Mouse (Mus musculus): ENCODE results near the gene Rab11fip4.

The Rab11fip4 gene

GRCm38 (mm10) chr11:79715316-79715715 is 124.3 kb downstream of the Rab11fip4 start:
- no peak for DNase-seq

- no peak for DNase-seq
These were observed 124.9 kb downstream of the Rab11fip4 start for GRCm38 (mm10) chr11:79715733-79716452.

- no peak for DNase-seq
These were observed 125.4 kb downstream of the Rab11fip4 start for GRCm38 (mm10) chr11:79716453-79716749.

DNA sequence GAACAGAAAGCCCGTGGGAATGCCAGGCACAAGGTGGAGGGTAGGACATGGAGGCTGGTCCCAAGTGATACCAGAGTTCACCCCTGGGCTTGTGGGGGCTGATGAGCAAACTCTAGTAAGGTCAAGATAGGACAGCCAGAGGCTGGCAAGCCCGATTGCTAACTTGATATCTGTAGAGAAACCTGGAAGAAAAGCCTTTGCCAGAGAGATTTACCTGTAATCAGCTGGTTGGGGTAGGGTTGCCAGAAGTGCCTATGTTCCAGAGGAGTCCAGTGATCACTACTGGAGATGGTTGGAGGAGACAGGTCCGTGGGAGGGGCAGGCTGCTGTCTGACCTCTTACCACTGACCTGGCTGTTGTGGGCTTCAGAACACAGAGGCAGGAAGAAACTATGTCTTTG is 126.3 kb downstream of the Rab11fip4 start:
- no peak for DNase-seq

DNA sequence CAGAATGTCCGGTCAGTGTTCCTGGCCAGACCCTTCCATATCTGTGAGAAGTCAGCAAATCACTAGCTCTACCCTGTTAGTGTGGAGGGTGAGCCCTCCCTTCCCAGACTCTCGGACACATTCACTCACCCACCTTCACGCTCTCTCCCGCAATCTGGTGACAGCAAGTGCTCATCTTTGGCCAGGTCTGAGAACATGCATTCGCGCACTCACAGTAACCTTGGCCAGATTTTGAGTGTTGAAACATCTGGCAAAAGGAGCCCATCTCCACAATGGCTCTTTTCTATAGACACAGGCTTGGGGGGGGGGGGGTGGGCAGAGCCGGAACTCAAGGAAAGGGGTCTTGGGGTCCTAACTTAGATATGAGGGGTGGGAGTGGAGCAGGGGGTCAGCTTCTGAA is 126.8 kb downstream of the Rab11fip4 start:
- DNase-seq, result no peak

DNA sequence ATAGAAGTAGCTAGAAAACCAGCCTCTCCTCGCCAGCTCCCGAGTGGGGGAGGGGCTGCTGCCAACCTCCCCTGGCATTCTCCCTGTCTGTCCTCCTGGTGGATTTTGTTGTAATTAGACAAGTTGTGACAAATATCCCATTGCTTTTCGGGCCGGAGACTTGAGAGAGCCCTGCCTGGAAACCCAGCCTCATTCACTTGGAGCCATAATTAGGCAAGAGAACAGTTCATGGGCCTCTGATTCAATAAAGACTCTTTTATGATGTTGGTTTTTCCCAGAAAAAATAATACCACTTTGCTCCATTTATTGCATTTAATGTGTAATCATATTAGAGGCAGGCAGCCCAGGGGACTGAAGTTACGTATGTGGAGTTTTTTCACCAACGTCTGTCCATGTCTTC is 127.2 kb downstream of the Rab11fip4 start:
- DNase-seq, result no peak

DNA sequence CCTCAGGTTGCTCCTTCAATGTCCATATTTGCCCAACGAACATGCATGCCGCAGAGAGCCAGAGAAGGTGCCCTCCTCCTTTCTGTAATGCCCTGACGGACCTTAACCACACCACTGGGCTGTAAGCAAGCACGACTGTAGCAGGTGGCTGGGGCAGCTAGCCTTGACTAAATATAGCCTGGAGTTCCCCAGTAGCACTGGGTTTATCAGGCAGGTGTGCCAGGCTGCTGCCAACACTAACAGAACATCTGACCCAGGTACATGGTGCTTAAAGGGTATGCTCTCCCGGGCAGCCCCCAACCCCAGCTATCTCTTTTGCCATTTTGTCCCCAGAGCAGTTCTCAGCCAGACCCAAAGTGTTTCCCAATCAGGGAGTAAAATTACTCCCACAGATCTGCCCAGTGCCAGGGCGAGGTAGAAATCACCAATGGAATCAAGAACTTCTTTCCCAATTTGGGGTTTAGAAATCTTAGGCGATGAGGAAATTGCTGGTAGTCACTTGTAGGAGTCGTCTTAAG is 127.9 kb downstream of the Rab11fip4 start:
- no peak for DNase-seq

DNA sequence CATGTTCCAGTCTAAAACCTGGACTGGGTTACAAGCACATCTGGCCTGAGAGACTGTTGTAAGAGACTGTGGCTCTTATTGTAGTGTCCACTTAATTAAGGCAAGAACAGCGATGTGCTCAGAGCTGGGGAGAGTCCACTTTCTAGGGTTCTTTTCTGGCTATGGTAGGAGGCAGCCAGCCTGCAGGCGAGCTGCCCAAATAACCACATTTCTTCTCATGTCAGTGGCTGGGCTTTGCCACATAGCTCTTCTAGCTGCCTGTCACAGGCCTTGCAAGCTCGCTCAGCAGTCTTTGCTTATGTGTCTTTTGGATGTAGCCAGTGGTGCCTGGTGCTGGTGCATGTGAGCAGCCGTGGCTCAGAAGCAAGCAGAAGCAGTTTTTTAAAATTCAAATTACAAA is 129.7 kb downstream of the Rab11fip4 start:
- no peak for DNase-seq

DNA sequence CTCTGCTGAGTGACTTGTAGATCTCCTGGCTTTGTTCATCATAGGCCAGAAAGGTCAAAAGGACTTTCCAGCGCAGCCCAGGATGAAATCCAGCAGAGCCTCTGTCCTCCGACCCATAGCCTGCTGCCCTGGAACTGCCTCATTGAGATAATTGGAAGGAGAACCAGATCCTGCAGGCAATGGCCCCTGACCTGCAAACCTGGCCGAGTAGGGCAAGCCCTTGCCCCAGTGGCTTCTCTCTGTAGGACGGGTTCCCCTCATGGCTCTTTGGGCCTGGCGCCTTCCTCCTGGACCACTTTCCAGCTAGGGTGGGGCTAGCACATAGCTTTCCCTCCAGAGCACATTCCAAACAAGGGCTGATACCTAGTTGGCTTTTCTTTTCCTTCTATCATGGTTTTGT is 131.8 kb downstream of the Rab11fip4 start:
- no peak for DNase-seq

- no peak for DNase-seq
These were observed 134.0 kb downstream of the Rab11fip4 start for GRCm38 (mm10) chr11:79725005-79725404.

DNA sequence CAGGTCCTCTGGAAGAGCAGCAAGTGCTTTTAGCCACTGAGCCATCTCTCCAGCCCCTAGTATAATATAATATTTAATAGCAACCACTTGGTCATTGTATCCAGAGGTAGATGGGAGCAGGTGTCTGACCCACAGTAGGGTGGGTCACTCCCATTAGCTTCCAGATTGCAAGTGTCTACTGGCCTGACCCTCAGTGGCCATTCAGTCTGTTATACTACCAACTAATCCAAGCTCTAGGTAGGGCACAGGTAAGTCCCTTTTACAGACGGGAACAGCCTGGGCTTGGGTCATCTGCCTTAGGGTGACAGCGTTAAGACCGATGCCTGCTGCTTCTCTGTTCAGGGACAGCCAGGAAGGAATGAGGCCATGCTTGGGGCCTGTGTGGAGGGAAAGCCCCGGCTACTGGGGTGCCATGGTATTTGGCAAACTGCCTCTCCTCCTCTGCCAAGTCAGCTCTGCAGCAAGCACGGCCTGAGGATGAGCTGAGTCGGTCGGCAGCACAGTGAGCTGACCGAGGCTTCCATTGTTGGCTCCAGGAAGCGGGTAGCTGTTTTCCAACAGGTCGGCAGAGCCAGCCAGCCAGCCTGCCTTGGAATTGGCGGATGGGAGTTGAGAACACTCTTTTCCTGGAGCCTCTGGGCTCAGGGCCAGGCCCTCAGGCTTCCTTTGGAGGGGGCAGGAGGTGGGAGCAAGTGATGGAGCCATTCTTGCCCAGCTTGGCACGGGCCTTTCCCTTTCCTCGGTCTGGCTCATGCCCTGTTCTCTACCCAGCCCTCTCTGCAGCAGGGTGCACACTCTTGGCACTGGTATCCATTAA is 138.4 kb downstream of the Rab11fip4 start:
- DNase-seq, result peak; percentile 46

GRCm38 (mm10) chr11:79730462-79730861 is 139.4 kb downstream of the Rab11fip4 start:
- DNase-seq, result no peak

DNA sequence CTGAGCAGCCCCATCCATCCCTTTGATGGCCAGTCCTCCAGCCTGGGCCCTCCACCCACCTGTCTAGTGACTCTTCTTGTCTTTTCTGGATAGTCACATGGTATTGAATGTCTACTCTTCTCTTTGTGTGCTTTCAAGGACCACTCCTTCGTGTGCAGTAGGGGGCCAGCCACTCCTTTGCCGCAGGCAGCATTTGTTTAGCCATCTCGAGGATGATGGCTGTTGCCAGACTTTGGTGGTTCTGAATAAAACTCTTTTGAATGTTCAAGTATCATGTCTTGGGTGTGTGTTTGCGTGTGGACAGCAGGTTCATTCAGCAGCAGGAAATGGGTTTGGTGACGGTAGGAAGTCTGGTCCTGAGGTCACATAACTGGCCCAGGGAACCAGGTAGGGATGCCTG is 140.5 kb downstream of the Rab11fip4 start:
- DNase-seq, result no peak

DNA sequence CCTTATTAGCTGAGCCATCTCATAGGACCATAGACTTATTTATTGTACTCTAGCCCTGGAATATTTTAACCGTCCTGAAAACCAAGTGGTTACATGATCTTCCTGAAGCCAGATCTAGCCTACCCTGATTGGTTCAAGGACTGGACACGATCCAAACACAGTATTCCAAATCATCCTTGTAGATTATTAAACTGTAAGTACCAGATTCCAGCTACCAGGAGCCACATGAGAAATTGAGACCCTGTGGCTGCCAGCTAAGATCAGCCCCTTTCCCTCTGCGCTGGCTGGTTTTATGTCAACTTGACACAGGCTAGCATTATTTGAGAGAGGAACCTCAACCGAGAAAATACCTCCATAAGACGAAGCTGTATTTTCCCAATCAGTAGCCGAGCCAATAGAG is 142.0 kb downstream of the Rab11fip4 start:
- DNase-seq, result no peak

GRCm38 (mm10) chr11:79736232-79737006 is 145.4 kb downstream of the Rab11fip4 start:
- DNase-seq, result no peak

- no peak for DNase-seq
These were observed 146.2 kb downstream of the Rab11fip4 start for GRCm38 (mm10) chr11:79737126-79737697.

DNA sequence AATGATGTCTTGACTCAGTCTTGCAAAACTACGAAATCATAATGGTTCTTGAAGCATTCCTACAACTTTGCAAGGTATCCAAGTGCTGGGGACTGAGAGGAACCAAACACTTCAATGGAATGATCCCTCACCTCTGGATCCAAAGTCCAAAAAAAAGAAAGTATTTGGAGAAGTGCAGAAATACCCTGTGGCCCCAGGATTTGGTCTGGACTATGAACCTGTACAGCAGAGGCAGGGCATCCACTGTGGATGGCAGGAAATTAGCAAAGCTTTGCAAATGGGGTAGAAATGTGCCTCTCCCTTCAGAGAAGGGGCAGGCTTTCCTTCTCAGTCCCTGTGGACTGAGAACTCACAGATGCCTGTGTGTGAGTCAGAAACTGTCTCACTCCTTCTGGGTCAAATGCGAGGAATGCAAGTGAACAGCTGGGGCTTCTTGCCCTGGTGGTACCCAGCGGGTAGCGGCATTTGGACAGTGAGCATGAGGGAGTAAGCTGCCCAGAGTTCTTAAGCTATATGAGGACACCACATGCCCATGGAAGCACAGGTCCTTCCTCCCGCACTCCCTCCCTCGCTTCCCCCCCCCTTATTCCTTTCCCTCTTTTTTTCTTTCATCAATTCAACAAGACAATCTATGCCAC is 147.0 kb downstream of the Rab11fip4 start:
- DNase-seq, result no peak

GRCm38 (mm10) chr11:79738725-79739558 is 147.9 kb downstream of the Rab11fip4 start:
- DNase-seq, result peak; percentile 16

DNA sequence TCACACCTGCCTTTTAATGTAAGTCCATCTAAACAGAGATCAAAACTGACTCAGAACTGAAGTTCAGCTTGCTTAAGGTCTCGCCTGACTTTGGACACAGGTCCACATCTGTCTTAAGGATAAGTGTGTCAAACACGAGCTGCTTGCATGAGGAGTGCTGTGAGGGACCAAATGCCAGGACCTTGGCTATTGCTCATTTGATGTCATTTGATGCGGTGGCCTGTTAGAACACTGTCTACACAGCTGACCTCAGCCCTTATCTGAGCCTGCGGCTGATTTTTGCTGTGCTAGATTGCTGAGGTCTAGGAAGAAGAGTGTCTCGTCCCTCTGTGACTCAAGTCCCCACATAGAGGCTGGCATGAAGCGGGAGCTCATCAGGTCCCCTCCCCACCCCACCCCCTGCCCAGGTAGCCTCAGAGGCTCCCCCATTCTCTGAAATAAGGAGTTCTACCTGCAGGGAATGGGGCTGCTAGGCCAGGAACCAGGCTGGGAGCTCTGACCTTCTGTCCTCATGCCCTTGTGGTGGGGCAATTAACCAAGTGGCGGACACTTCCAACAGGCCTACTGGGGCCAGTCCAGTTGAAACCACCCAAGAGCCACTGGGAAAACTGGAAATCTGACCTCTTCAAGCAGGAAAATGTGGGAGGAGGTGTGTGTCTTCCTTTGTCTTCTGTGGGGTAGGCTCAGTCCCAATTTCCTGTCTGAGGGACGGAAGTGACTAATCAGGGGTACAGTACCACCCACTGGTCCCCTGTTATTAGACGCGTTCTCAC is 149.9 kb downstream of the Rab11fip4 start:
- no peak for DNase-seq

DNA sequence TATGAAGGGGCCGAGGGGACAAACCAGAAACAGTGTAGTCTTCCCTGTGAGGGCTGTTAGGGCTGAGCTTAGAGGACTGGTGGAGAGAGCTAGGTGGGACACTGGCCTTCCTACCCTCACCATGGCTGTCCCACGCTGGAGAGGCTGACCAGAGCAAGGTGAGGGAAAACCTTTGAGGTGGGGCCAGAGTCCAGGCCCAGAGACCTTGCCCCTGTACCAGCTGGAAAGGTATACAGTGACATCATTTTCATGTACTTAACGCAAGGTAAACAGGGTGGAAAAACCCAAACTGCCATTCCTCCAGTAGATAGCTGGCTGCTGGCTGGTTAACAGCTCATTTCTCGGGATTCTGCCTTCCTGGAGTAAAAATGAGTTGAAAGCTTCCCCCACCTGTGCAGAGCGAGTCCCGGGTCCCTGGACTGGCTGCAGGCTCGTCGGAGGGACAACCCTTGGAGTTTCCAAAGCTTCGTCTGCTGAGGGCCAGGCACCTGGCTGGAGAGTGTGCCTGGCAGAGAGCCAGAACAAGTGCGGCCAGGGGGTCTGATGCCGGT is 155.6 kb downstream of the Rab11fip4 start:
- no peak for DNase-seq

Data from right cerebral cortex, postnatal 14 days (tissue).